Mouse (Mus musculus): Measurements from ENCODE around the gene Cdc34b. TPM values are rescaled to one million over a fixed set of nuclear protein-coding genes. Genes with fewer than 3 reads are reported as not detected.
"Not testable (repeated sequence)": the region's sequence is repeated elsewhere in the genome, so short reads cannot be mapped to it uniquely, and the experiment has no call there.

Gene Cdc34b
- 0.29 and 0.40 TPM in 2 replicates for polyA plus RNA-seq (2016; fragmentation: Nextera tagmentation; extraction: Ambion mirVana)

DNA sequence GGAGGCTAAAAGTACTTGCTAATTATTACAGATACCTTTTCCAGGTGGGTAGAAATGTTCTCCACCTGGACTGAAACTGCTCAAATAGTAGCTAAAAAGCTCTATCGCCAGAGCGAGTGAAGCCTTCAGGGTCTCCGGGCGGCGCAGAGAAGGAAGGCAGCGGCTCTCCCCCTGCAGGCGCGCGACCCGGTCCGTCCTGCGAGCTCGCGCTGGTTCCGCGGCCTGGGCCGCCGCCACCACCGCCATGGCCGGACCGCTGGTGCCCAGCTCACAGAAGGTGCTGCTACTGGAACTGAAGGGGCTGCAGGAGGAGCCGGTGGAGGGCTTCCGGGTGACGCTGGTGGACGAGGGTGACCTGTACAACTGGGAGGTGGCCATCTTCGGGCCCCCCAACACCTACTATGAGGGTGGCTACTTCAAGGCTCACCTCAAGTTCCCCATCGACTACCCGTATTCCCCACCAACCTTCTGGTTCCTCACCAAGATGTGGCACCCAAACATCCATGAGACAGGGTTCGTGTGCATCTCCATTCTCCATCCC lies at the start of gene Cdc34b:
Cdc34b (plus strand) TSS at position 51 of the 541 bp plus-strand sequence.
- Histone ChIP-seq H3K4me3 (no peak within 1 kb of the TSS), H3K27ac (replicated peaks) (no peak within 1 kb of the TSS), H3K36me3 (replicated peaks) (no peaks in the 10 kb centered on the region), H3K9me3 (0 out of 2 replicates have a peak, but pooled peaks cover 6% of the 10 kb centered on the region), H3K27me3 (replicated peaks; ENCODE audit: low read depth, poor library complexity, severe bottlenecking) (peaks cover 9% of the 10 kb centered on the region; the same call in 1 of the 2 replicates), H3K4me1 (no peaks in the 10 kb centered on the region)
- no peak for DNase-seq (ENCODE audit: low spot score)
- 84% methylated on average over 29 of the region's 29 CpGs for WGBS

DNA sequence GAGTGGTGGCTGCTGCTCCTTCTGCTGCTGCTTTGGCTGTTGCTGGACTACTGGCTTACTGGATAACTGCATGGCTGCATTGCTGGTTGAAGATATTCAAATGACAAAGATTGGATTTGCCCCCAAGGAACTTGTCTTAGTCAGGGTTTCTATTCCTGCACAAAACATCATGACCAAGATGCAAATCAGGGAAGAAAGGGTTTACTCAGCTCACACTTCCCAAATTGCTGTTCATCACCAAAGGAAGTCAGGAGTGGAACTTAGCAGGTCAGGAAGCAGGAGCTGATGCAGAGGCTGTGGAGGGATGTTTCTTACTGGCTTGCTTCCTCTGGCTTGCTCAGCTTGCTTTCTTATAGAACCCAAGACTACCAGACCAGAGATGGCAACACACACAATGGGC lies 49.1 kb upstream of the Cdc34b start:
- DNase-seq (ENCODE audit: low spot score); H3K4me1 ChIP-seq; H3K9me3 ChIP-seq; H3K36me3 ChIP-seq (replicated peaks); H3K27ac ChIP-seq (replicated peaks); H3K4me3 ChIP-seq; H3K27me3 ChIP-seq (replicated peaks; ENCODE audit: low read depth, poor library complexity, severe bottlenecking): not testable (repeated sequence)

GRCm38 (mm10) chr11:94695508-94695907 lies 46.1 kb upstream of the Cdc34b start:
- Histone ChIP-seq H3K27ac (replicated peaks) (no peak overlapping the region), H3K4me3 (no peak overlapping the region), H3K4me1 (peaks cover 7% of the 10 kb centered on the region), H3K9me3 (no peaks in the 10 kb centered on the region), H3K27me3 (replicated peaks; ENCODE audit: low read depth, poor library complexity, severe bottlenecking) (no peaks in the 10 kb centered on the region), H3K36me3 (replicated peaks) (no peaks in the 10 kb centered on the region)
- DNase-seq (ENCODE audit: low spot score), result no peak
- WGBS, result 82% methylated on average over 6 of the region's 6 CpGs

GRCm38 (mm10) chr11:94697140-94697539 lies 44.4 kb upstream of the Cdc34b start:
- H3K9me3 ChIP-seq, result no peaks in the 10 kb centered on the region
- WGBS, result 88% methylated on average over 2 of the region's 2 CpGs
- H3K4me1 ChIP-seq, result peaks cover 23% of the 10 kb centered on the region
- H3K4me3 ChIP-seq, result no peak overlapping the region
- H3K27me3 ChIP-seq (replicated peaks; ENCODE audit: low read depth, poor library complexity, severe bottlenecking), result no peaks in the 10 kb centered on the region; the same call in 1 of the 2 replicates
- H3K36me3 ChIP-seq (replicated peaks), result no peaks in the 10 kb centered on the region
- H3K27ac ChIP-seq (replicated peaks), result no peak overlapping the region
- DNase-seq (ENCODE audit: low spot score), result no peak

- Histone ChIP-seq H3K27ac (replicated peaks) (peak overlapping the region; percentile 57; the same call in 1 of the 2 replicates), H3K4me3 (no peak overlapping the region)
These were observed 43.7 kb upstream of the Cdc34b start for GRCm38 (mm10) chr11:94697703-94698464.

DNA sequence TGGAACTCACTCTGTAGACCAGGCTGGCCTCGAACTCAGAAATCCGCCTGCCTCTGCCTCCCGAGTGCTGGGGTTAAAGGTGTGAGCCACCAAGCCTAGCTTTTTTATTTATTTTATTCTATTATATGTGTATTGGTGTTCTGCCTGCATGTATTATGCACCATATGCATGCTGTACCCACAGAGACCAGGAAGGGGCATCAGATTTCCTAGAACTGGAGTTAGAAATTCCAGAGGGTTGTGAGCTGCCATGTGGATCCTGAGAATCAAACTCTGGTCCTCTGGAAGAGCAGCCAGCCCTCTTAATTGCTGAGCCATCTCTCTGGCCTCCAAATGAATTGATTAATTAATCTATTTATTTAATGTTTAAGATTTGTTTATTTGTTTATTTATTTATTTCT lies 42.2 kb upstream of the Cdc34b start:
- peaks cover 28% of the 10 kb centered on the region for H3K4me1 ChIP-seq
- H3K36me3 ChIP-seq (replicated peaks), result no peaks in the 10 kb centered on the region
- DNase-seq (ENCODE audit: low spot score), result no peak
- H3K9me3 ChIP-seq, result no peaks in the 10 kb centered on the region
- 93% methylated on average over 3 of the region's 3 CpGs for WGBS
- no peak overlapping the region for H3K27ac ChIP-seq (replicated peaks)
- H3K4me3 ChIP-seq, result no peak overlapping the region
- H3K27me3 ChIP-seq (replicated peaks; ENCODE audit: low read depth, poor library complexity, severe bottlenecking), result no peaks in the 10 kb centered on the region; the same call in 1 of the 2 replicates

More at GRCm38 (mm10) chr11:94697703-94698464, 43.7 kb upstream of the Cdc34b start:
- Histone ChIP-seq H3K4me1 (peaks cover 27% of the 10 kb centered on the region), H3K36me3 (replicated peaks) (no peaks in the 10 kb centered on the region), H3K27me3 (replicated peaks; ENCODE audit: low read depth, poor library complexity, severe bottlenecking) (no peaks in the 10 kb centered on the region; the same call in 1 of the 2 replicates), H3K9me3 (no peaks in the 10 kb centered on the region)
- 47% methylated on average over 13 of the region's 13 CpGs for WGBS
- no peak for DNase-seq (ENCODE audit: low spot score)

DNA sequence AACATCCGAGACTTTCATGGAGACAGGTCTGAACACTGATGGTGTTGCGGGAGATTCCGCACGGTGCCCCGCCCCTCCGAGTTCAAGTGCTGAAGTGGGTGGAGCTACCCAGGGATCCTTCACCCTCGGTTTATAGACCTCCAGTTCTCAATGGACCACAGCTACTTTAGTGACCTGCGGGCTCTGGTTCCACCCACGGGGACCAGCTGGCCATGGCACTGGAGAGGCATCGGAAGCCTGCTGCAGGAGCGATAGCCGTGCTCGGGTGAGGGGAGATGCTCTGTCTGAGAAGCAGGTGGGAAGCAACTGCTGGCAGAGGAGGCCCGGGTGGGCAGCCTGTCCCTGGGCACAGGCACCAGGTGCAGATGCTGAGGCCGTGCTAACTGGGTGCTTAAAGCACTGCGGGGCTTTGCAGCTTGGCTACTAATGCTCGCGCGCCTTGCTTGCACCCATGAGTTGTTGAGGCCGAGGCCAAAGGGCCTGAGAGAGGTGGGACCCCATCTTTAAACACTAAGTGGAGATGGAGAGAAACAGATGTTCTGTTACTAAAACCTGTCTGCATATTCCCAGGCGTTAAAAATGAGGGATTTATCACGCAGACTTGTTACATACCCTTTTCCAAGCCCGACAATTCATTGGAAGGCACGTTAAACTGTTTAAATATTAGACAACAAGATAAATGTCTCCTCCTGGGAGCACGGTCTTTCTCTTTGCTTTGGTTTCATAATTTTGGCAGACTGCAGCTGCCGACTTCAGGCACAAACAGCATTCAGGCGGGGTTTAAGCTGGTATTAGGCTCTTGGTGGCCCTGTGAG lies 40.0 kb upstream of the Cdc34b start:
- no peaks in the 10 kb centered on the region for H3K9me3 ChIP-seq
- peaks cover 28% of the 10 kb centered on the region for H3K4me1 ChIP-seq
- peak overlapping the region; percentile 63; the same call in 1 of the 2 replicates for H3K27ac ChIP-seq (replicated peaks)
- H3K27me3 ChIP-seq (replicated peaks; ENCODE audit: low read depth, poor library complexity, severe bottlenecking), result no peaks in the 10 kb centered on the region; the same call in 1 of the 2 replicates
- no peak for DNase-seq (ENCODE audit: low spot score)
- WGBS, result 68% methylated on average over 27 of the region's 27 CpGs
- H3K36me3 ChIP-seq (replicated peaks), result no peaks in the 10 kb centered on the region
- H3K4me3 ChIP-seq, result no peak overlapping the region

DNA sequence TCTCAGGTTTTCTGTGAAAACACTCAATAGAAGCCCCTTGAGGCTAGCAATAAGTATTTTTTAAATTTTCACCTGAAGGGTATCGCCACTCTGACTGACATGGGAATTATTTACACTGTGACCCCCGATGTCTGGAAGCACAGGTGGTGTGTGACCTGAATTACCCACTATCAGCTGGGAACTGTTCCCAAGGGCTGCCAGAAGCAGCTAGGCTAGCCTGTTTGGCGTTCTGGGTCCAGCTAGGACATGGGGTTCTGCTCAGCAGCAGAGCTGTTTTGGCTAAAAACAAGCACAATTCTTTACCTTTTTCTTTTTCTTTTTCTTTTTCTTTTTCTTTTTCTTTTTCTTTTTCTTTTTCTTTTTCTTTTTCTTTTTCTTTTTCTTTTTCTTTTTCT lies 39.4 kb upstream of the Cdc34b start:
- Histone ChIP-seq H3K27me3 (replicated peaks; ENCODE audit: low read depth, poor library complexity, severe bottlenecking) (no peaks in the 10 kb centered on the region; the same call in 1 of the 2 replicates), H3K27ac (replicated peaks) (no peak overlapping the region), H3K4me3 (no peak overlapping the region), H3K36me3 (replicated peaks) (no peaks in the 10 kb centered on the region), H3K9me3 (no peaks in the 10 kb centered on the region), H3K4me1 (peaks cover 28% of the 10 kb centered on the region)
- 54% methylated on average over 3 of the region's 3 CpGs for WGBS
- DNase-seq (ENCODE audit: low spot score), result no peak

- no peak overlapping the region for H3K4me3 ChIP-seq
- no peak for DNase-seq (ENCODE audit: low spot score)
- 42% methylated on average over 7 of the region's 7 CpGs for WGBS
These were observed 37.6 kb upstream of the Cdc34b start for GRCm38 (mm10) chr11:94704020-94704419.

GRCm38 (mm10) chr11:94704472-94704871 lies 37.1 kb upstream of the Cdc34b start, which contains the start of gene Gm11541:
Gm11541 (minus strand) TSS chr11:94704499.
- DNase-seq (ENCODE audit: low spot score), result no peak
- Histone ChIP-seq H3K27ac (replicated peaks) (no peak within 1 kb of the TSS), H3K36me3 (replicated peaks) (no peaks in the 10 kb centered on the region), H3K4me1 (peaks cover 23% of the 10 kb centered on the region), H3K4me3 (no peak within 1 kb of the TSS), H3K27me3 (replicated peaks; ENCODE audit: low read depth, poor library complexity, severe bottlenecking) (no peaks in the 10 kb centered on the region; the same call in 1 of the 2 replicates), H3K9me3 (no peaks in the 10 kb centered on the region)
- WGBS, result 83% methylated on average over 5 of the region's 5 CpGs

More at GRCm38 (mm10) chr11:94704020-94704419, 37.6 kb upstream of the Cdc34b start:
- no peaks in the 10 kb centered on the region; the same call in 1 of the 2 replicates for H3K27me3 ChIP-seq (replicated peaks; ENCODE audit: low read depth, poor library complexity, severe bottlenecking)
- peaks cover 23% of the 10 kb centered on the region for H3K4me1 ChIP-seq
- no peak overlapping the region for H3K27ac ChIP-seq (replicated peaks)
- no peaks in the 10 kb centered on the region for H3K9me3 ChIP-seq
- H3K36me3 ChIP-seq (replicated peaks), result no peaks in the 10 kb centered on the region

- peaks cover 24% of the 10 kb centered on the region for H3K4me1 ChIP-seq
- H3K27ac ChIP-seq (replicated peaks), result no peak overlapping the region; the same call in 1 of the 2 replicates
- DNase-seq (ENCODE audit: low spot score), result no peak
- H3K4me3 ChIP-seq, result no peak overlapping the region
- H3K9me3 ChIP-seq, result no peaks in the 10 kb centered on the region; the same call in 1 of the 2 replicates
- H3K27me3 ChIP-seq (replicated peaks; ENCODE audit: low read depth, poor library complexity, severe bottlenecking), result 0 out of 2 replicates have a peak, but pooled peaks cover 12% of the 10 kb centered on the region
- no peaks in the 10 kb centered on the region for H3K36me3 ChIP-seq (replicated peaks)
- WGBS, result 58% methylated on average over 11 of the region's 11 CpGs
These were observed 28.2 kb upstream of the Cdc34b start for GRCm38 (mm10) chr11:94713246-94713860.

- Histone ChIP-seq H3K27ac (replicated peaks) (no peak overlapping the region), H3K9me3 (no peaks in the 10 kb centered on the region; the same call in 1 of the 2 replicates), H3K36me3 (replicated peaks) (no peaks in the 10 kb centered on the region), H3K4me3 (no peak overlapping the region), H3K27me3 (replicated peaks; ENCODE audit: low read depth, poor library complexity, severe bottlenecking) (0 out of 2 replicates have a peak, but pooled peaks cover 12% of the 10 kb centered on the region), H3K4me1 (peaks cover 24% of the 10 kb centered on the region)
- DNase-seq (ENCODE audit: low spot score), result no peak
- WGBS, result 82% methylated on average over 5 of the region's 5 CpGs
These were observed 26.0 kb upstream of the Cdc34b start for GRCm38 (mm10) chr11:94715622-94716021.
